Mouse (Mus musculus) spleen, postnatal 10 days (tissue): Measurements from ENCODE around the gene Wwtr1.

Experiments used
- DNase-seq, 2 experiments: peaks; one replicate each; pipeline ENCODE4 v3.0.0; 2021 to 2022; ENCODE audit warnings: low spot score in 2 of 2

The Wwtr1 gene

DNA sequence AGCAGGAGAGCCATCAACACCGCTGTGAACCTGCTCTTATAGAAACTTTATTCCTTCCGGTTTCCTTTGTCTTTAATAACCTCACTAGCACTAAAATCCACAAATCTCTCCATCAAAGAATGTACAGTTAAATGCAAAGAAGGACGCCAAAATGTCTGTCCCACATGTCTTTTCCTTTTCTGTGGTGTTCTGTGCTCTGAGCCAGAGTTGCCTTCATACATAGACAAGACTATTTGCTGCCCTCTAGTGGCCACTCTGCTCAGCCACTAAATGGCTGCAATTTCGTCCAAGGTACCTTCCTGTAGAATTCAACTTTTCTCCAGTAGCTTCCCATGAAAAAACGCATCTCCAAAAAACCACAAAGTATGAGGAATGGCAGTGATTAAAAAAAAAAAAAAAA, 127.3 kb downstream of the Wwtr1 start:
- peak in 1 of 2 experiments; percentile 43 for DNase-seq

DNA sequence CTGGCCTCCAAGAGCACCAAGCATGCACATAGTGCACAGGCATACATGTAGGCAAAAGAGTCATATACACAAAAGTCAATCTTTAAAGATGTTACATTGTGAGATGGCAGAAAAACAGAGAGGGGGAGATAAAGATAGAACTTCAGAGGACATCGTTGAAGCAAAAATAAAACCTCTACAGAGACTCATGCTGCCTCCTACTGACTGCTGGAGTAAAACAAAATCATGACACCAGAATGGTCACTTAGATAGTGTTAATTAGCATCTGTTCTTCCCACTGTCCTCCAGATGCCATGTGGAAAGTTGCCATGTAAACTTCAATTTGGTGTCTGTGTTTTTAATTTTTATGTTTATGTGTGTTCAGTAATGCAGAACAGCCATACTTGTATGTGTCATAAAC, 127.8 kb downstream of the Wwtr1 start:
- no peak for DNase-seq

DNA sequence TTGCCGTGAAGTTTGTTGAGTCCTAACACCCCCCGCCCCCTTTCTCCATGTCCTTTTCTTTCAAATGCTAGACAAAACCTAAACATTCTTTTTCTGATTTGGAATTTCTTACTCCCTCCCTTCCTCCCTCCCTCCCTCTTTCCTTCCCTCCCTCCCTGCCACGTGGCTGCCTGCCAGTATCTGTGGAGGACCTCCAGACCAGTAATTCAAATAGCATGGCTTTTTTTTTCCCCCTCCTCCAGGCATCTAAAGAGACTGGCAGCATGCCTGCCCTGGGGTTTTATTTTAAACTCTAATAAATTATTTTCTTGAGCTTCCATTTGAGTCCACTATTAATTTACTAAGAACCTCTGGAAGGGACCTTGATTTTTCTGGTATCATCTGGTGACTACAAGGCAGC, 130.0 kb downstream of the Wwtr1 start:
- peak in 1 of 2 experiments; percentile 14 for DNase-seq

DNA sequence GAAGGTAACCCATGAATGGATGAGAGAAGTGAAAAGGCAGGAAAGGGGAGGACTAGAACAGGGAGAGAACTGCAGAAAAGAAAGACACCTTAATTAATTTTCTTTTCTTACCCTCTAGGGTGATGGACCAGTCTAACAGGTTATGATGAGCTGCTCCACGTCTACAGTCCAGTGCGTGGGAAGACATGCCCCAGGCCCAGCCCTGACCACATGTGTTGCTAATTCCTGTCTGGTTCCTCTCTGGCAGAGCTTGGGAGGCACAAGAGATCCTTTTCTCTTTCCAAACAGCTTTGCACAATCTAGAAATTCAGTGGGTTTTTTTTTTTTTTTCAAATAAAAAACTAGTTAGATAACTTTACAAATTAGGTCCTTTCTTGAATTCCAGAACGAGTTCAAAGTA, 134.8 kb downstream of the Wwtr1 start:
- no peak for DNase-seq

DNA sequence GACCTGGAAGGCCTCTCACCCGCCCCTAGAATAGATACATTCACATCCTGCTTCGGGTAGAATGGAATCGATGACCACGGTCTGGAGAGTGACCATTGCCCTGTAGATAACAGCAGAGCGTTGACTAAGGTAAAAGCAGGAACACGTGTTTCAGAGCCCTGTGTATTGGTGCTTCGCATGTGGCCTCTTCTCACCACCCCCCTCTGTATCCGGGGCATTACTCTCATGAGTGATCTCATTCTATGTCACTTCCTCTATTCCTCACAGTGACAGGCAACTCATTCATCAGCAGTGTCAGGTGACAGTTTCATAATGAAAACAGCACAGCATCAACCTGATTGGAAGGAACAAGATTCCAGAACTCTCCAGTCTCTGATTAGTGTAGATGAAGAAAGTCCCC, 140.3 kb downstream of the Wwtr1 start:
- no peak for DNase-seq

DNA sequence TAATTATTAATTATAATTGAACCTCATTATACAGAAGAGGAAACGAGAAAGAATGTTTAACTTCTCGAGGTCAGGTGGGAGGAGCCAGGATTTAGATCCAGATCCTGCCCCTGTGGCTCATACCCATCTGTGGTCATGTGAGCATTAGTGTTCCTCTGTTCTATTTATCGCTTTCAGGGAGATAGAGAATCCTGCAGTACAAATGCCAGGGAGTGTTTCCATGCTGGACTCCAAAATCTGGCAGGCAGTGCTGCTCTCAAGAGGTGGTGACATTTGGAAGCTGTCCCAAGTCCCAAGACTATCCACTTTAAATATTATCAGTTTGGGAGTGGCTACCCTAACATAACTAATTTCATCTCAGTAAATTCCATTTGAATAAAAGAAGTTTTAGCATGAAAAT, 144.0 kb downstream of the Wwtr1 start:
- no peak for DNase-seq

DNA sequence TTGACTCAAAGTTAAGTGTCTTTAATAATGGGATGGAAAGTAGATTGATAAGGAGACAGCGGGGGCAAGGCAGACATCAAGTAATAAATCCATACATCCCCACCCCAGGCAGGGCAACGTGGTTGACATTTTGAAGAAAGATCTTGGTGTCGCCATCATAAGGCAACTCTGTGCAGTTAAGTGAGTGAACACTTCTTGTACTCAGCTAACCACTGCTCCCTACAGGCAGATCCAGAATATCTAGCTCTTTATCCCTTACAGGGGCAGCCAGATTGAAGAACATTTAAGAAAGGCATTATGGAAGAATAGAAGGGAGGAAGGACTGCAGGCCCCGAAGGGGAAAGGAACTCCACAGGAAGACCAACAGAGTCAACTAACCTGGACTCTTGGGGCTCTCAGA, 146.2 kb downstream of the Wwtr1 start:
- no peak for DNase-seq

DNA sequence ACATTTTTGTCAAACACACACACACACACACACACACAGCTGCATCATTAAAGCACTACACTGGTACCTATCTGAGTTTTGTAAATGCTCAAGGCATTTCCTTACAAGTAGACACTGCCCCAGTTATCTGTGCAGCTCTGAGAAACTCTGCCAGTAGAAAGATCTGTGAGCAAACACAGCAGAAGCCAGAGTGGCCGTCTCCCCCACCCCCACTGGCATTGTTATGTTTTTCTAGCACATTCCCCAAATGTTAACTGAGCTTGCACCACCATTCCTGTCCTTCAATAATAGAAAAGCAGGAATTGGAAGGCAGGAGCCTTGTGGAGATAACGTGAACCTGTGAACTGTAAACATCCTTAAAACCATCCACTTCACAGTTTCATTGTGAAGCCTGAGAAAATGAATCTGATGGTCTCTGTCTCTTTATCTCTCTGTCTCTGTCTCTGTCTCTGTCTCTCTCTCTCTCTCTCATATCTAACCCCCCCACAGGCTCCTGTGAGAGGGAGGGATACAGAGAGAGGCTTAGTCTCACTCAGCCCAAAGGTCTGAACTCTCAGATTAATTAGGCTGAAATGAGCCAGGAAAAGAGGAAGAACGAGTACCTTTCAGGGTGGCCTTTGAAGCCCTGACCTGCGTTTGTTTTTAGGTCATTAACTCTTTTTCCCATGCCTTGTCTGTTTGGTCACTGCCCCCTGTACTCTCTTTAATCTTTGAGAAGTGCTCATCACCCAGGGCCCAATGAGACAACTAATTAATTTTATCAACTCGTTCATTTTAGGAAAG, 146.8 kb downstream of the Wwtr1 start:
- no peak for DNase-seq

DNA sequence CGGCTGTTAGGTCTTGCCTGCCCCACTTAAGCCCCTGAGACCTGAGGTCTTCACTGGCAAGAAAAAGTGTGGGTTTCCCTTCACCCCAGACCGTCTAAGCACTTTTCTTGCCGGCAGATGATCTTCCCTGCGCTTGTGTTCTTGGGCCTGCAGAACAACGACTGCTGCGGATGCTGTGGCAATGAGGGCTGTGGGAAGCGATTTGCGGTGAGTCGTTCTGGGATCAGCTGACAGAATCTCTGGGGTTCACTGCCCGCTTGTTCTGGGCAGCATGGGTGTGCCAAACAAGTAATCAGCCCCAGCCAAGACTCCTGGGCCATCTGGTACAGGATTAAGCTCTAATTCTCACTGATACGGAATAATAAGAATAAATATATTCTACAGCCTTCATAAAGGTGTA, 149.4 kb downstream of the Wwtr1 start:
- DNase-seq: no peak

DNA sequence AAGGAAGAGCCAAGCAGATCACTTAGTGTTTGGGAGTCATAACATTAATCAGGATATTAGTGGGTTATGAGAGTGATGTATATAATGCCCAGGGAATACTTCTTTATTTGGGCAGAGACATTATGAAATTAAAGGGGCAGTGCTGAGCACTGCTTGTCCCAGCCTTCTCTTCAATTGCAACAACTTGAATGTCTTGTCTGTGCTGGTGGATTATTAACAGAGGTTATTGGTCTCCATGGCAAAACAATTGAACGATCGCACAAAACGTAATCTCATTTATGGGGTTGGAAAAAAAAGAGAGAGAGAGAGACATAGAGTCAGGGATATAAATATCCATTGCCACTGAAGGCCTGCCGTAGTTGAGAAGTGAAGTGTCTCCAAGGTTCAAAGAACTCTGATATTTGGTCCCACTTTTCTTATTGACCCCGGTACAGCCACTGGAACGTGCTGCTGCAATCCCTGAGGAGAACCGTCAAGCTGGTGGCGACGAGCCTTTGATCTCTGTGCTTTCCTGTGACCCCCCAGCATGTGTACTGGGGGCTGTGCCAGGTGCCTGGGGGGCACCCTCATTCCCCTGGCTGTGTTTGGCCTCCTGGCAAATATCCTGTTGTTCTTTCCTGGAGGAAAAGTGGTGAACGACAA, 150.5 kb downstream of the Wwtr1 start, which contains the start of gene Tm4sf4:
TSS of gene Tm4sf4 (plus strand) at position 226 of the 642 bp plus-strand sequence.
- DNase-seq: no peak

DNA sequence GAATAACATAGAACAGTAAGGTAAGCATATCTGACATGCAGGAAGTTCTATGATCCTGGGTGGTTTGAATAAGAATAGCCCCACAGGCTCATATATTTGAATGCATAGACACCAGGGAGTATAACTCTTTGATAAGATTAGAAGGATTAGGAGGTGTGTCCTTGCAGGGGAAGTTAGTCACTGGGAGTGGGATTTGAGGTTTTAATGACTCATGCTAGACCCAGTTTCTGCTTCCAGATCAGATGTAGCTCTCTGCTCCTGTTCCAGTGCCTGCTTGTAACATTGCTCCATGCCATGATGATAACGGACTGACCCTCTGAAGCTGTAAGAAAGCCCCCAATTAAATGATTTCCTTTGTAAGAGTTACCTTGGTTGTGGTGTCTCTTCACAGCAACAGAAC, 155.1 kb downstream of the Wwtr1 start:
- no peak for DNase-seq

DNA sequence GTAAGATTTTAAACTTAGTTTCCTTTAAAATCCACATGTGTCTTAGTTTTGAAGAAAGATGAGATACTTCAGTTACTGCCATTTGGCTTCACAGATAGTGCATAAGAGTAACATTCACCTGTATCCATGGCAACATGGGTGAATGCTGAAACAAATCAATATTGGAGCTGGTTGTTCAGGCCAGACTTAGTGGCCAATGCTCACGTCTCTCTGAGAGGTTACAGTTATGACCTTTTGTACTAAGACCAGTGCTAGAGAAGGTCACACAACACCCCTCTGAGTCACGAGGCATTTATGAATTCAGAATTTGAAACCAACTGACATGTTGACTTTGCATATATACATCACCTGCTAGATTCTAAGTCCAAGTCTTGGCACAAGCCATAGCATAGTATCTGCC, 155.5 kb downstream of the Wwtr1 start:
- DNase-seq: no peak

DNA sequence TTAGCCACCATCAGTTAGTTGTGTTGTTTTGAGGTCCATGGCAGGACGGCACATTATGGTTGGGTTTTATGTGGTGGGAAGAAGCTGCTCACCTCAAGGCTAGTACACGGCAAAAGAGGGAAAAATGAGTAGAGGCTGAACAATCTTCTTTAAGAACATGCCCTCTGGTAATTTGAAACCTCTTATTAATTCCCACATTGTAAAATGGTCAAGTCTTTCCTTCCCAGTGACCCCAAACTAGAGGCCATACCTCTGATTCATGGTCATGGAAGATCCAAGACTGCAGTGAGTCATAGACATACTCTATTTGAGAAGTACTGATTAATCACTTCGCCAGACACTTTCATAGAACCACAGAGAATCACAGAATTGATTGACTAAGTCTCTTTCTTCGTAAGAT, 164.2 kb downstream of the Wwtr1 start:
- DNase-seq: no peak
